Mouse (Mus musculus): ENCODE results near the gene Emc7. TPM values are rescaled to one million over a fixed set of nuclear protein-coding genes. Genes with fewer than 3 reads are reported as not detected.

The Emc7 gene
- polyA plus RNA-seq, 1 experiment = 15.0 TPM

GRCm38 (mm10) chr2:112469542-112469941, 14.7 kb downstream of the Emc7 start:
- Histone ChIP-seq H3ac (ENCODE audit: control insufficient read depth, insufficient read length, low read depth) (no peak overlapping the region), H3K27me3 (ENCODE audit: control insufficient read depth, insufficient read depth, insufficient read length) (no peaks in the 10 kb centered on the region), H3K79me2 (ENCODE audit: control insufficient read depth, insufficient read depth) (no peaks in the 10 kb centered on the region), H3K79me3 (ENCODE audit: low read depth) (no peaks in the 10 kb centered on the region), H3K36me3 (ENCODE audit: control insufficient read depth, insufficient read depth) (peaks cover 46% of the 10 kb centered on the region), H3K4me3 (ENCODE audit: insufficient read depth, poor library complexity, severe bottlenecking) (no peak overlapping the region)
- no peak for TF ChIP-seq MAX (IDR thresholded peaks at IDR 0.05)
- no peak for TF ChIP-seq USF1 (IDR thresholded peaks at IDR 0.05; ENCODE audit: low read depth)
- no peak for TF ChIP-seq MYOG (IDR thresholded peaks at IDR 0.05; ENCODE audit: control insufficient read depth, extremely low read depth, insufficient read length)
- TF ChIP-seq CTCF (IDR thresholded peaks at IDR 0.05; ENCODE audit: control insufficient read depth, insufficient read depth, insufficient read length) = no peak
- TF ChIP-seq MYOD1 (IDR thresholded peaks at IDR 0.05; ENCODE audit: control insufficient read depth, insufficient read length, low read depth) = no peak
- no peak for TF ChIP-seq CEBPB (IDR thresholded peaks at IDR 0.05; ENCODE audit: low read depth)
- no peak for TF ChIP-seq FOSL1 (IDR thresholded peaks at IDR 0.05; ENCODE audit: insufficient read depth, low read length, poor library complexity, severe bottlenecking)

GRCm38 (mm10) chr2:112470961-112471381, 16.2 kb downstream of the Emc7 start:
- no peaks in the 10 kb centered on the region for H3K79me3 ChIP-seq (ENCODE audit: low read depth)
- H3K4me3 ChIP-seq (ENCODE audit: insufficient read depth, poor library complexity, severe bottlenecking) = no peak overlapping the region
- no peaks in the 10 kb centered on the region for H3K79me2 ChIP-seq (ENCODE audit: control insufficient read depth, insufficient read depth)
- H3K36me3 ChIP-seq (ENCODE audit: control insufficient read depth, insufficient read depth) = peaks cover 40% of the 10 kb centered on the region
- H3K27me3 ChIP-seq (ENCODE audit: control insufficient read depth, insufficient read depth, insufficient read length) = no peaks in the 10 kb centered on the region
- TF ChIP-seq FOSL1 (IDR thresholded peaks at IDR 0.05; ENCODE audit: insufficient read depth, low read length, poor library complexity, severe bottlenecking) = no peak
- no peak for TF ChIP-seq MAX (IDR thresholded peaks at IDR 0.05)
- TF ChIP-seq USF1 (IDR thresholded peaks at IDR 0.05; ENCODE audit: low read depth) = no peak
- H3ac ChIP-seq (ENCODE audit: control insufficient read depth, insufficient read length, low read depth) = no peak overlapping the region

DNA sequence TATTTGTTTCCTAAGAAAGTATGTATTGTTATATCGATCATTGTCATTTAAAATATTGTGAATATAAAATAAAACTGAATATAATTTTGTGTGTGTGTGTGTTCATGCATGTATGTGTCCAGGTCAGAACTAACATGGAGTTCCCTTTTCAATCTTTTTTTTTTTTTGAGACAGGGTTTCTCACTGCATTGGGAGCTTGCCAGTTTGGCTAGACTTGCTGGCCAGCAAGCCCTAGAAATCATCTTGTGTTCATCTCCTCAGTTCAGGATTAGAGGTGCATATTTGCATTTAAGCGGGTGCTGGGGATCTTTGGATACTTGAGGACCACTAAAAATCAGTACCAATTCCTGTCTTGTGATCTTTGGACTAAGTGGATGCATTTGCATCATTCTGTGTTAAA, 17.3 kb downstream of the Emc7 start:
- TF ChIP-seq MYOG (IDR thresholded peaks at IDR 0.05; ENCODE audit: control insufficient read depth, extremely low read depth, insufficient read length) (no peak), USF1 (IDR thresholded peaks at IDR 0.05; ENCODE audit: low read depth) (no peak), FOSL1 (IDR thresholded peaks at IDR 0.05; ENCODE audit: insufficient read depth, low read length, poor library complexity, severe bottlenecking) (no peak), MAX (IDR thresholded peaks at IDR 0.05) (no peak), MYOD1 (IDR thresholded peaks at IDR 0.05; ENCODE audit: control insufficient read depth, insufficient read length, low read depth) (no peak), CTCF (IDR thresholded peaks at IDR 0.05; ENCODE audit: control insufficient read depth, insufficient read depth, insufficient read length) (no peak), CEBPB (IDR thresholded peaks at IDR 0.05; ENCODE audit: low read depth) (no peak)

GRCm38 (mm10) chr2:112474997-112475724, 20.4 kb downstream of the Emc7 start:
- TF ChIP-seq CEBPB (IDR thresholded peaks at IDR 0.05; ENCODE audit: low read depth) (no peak), CTCF (IDR thresholded peaks at IDR 0.05; ENCODE audit: control insufficient read depth, insufficient read depth, insufficient read length) (no peak), MAX (IDR thresholded peaks at IDR 0.05) (no peak)
- H3K4me3 ChIP-seq (ENCODE audit: insufficient read depth, poor library complexity, severe bottlenecking) = no peak overlapping the region
- H3K27me3 ChIP-seq (ENCODE audit: control insufficient read depth, insufficient read depth, insufficient read length) = no peaks in the 10 kb centered on the region
- H3K79me2 ChIP-seq (ENCODE audit: control insufficient read depth, insufficient read depth) = no peaks in the 10 kb centered on the region
- H3ac ChIP-seq (ENCODE audit: control insufficient read depth, insufficient read length, low read depth) = no peak overlapping the region
- peaks cover 3% of the 10 kb centered on the region for H3K36me3 ChIP-seq (ENCODE audit: control insufficient read depth, insufficient read depth)
- no peaks in the 10 kb centered on the region for H3K79me3 ChIP-seq (ENCODE audit: low read depth)

More for the DNA sequence above, 17.3 kb downstream of the Emc7 start:
- H3K27me3 ChIP-seq (ENCODE audit: control insufficient read depth, insufficient read depth, insufficient read length) = no peaks in the 10 kb centered on the region
- H3K79me2 ChIP-seq (ENCODE audit: control insufficient read depth, insufficient read depth) = no peaks in the 10 kb centered on the region
- no peaks in the 10 kb centered on the region for H3K79me3 ChIP-seq (ENCODE audit: low read depth)
- no peak overlapping the region for H3K4me3 ChIP-seq (ENCODE audit: insufficient read depth, poor library complexity, severe bottlenecking)
- peaks cover 29% of the 10 kb centered on the region for H3K36me3 ChIP-seq (ENCODE audit: control insufficient read depth, insufficient read depth)
- no peak overlapping the region for H3ac ChIP-seq (ENCODE audit: control insufficient read depth, insufficient read length, low read depth)

GRCm38 (mm10) chr2:112476554-112476953, 21.8 kb downstream of the Emc7 start:
- TF ChIP-seq MYOD1 (IDR thresholded peaks at IDR 0.05; ENCODE audit: control insufficient read depth, insufficient read length, low read depth) (no peak), CEBPB (IDR thresholded peaks at IDR 0.05; ENCODE audit: low read depth) (no peak), USF1 (IDR thresholded peaks at IDR 0.05; ENCODE audit: low read depth) (no peak)
- no peak overlapping the region for H3K4me3 ChIP-seq (ENCODE audit: insufficient read depth, poor library complexity, severe bottlenecking)
- no peaks in the 10 kb centered on the region for H3K79me2 ChIP-seq (ENCODE audit: control insufficient read depth, insufficient read depth)

DNA sequence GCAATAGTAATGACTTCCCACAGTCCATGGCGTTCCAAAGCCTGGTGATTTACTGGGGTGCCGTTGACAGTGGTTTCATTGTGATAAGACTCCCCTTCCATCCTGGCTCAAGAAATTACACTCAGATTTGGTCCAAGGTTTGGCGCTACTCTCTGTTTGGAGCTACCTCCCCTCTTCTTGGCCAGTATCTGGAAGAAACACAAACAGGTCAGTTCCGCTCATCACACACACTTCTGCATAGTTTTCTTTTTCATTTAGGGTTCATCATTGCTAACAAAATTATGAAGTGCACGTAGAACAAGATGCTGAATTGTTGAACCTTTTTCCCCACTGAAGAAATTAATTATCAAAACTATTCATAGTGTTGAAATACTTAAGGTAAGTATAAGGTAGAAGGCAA, 25.9 kb downstream of the Emc7 start, which contains the start of gene Chrm5:
TSS of gene Chrm5 (minus strand) at position 101 of the 400 bp plus-strand sequence.
- H3K79me2 ChIP-seq (ENCODE audit: control insufficient read depth, insufficient read depth) = no peaks in the 10 kb centered on the region
- no peak within 1 kb of the TSS for H3K4me3 ChIP-seq (ENCODE audit: insufficient read depth, poor library complexity, severe bottlenecking)
- H3K36me3 ChIP-seq (ENCODE audit: control insufficient read depth, insufficient read depth) = no peaks in the 10 kb centered on the region
- H3K79me3 ChIP-seq (ENCODE audit: low read depth) = no peaks in the 10 kb centered on the region
- no peaks in the 10 kb centered on the region for H3K27me3 ChIP-seq (ENCODE audit: control insufficient read depth, insufficient read depth, insufficient read length)
- TF ChIP-seq CEBPB (IDR thresholded peaks at IDR 0.05; ENCODE audit: low read depth) (no peak), CTCF (IDR thresholded peaks at IDR 0.05; ENCODE audit: control insufficient read depth, insufficient read depth, insufficient read length) (no peak), MYOD1 (IDR thresholded peaks at IDR 0.05; ENCODE audit: control insufficient read depth, insufficient read length, low read depth) (no peak)
- no peak within 1 kb of the TSS for H3ac ChIP-seq (ENCODE audit: control insufficient read depth, insufficient read length, low read depth)

More at GRCm38 (mm10) chr2:112476554-112476953, 21.8 kb downstream of the Emc7 start:
- Histone ChIP-seq H3K79me3 (ENCODE audit: low read depth) (no peaks in the 10 kb centered on the region), H3K36me3 (ENCODE audit: control insufficient read depth, insufficient read depth) (no peaks in the 10 kb centered on the region), H3ac (ENCODE audit: control insufficient read depth, insufficient read length, low read depth) (no peak overlapping the region), H3K27me3 (ENCODE audit: control insufficient read depth, insufficient read depth, insufficient read length) (no peaks in the 10 kb centered on the region)
